ENCODE assay signal across 14 mouse cellular contexts in the genomic region with DNA sequence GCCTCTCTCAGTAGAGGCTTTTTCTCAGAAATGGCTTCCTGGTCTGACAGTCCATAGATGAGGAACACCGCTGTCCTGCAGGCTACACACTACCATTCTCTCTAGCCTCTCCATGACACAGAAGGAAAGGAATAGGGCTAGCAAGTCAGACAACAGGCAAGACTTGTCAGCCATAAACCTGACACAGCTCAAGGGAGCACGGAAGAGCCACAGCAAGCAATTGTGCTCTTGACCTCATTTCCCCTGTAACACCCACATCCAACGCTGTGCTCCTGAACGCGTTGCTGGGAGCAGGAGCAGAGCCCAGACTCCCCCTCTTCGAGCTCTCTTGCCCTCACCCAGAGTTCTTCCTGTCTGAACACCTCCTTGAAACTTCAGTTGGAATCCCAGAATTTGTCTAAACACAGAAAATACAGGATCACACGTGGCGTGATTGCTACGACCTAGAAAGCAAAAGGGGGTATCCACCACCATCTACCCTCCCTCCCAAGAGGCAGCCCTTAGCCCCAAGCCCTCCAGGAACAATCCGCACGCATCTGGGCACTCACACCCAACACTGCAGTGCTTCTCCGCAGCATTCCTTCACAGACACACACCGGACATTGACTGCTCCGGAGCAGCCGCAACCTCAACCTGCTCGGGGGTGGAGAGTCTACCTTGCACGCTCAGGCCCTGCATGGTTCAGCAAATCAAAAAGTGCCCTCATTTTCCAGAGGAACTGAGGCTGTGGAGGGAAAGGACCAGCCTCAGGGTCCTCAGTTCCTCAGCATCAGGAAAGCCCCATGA. TPM values are rescaled to one million over a fixed set of nuclear protein-coding genes. Genes with fewer than 3 reads are reported as not detected.
DNase-seq lines count a peak whose midpoint lies in the region; ATAC-seq lines count a peak whose summit lies in the region.
"Had no signal": no experiment of that assay in that cellular context is flagged by ENCODE, and none has a peak within 500 bp of the region (broad histone marks: within the 10 kb centered on the region; RNA-seq: fewer than 3 reads in every experiment).

No protein-coding gene starts in this region.

- H3K4me3 ChIP-seq in kidney, embryonic 15.5 days (replicated peaks): no peak overlapping the region
- no peak overlapping the region for H3K4me3 ChIP-seq in forebrain, embryonic 11.5 days (ENCODE audit: low read depth, low read length)
- H3K4me3 ChIP-seq in hindbrain, embryonic 16.5 days (ENCODE audit: low read length): no peak overlapping the region
- no peak overlapping the region for H3K4me3 ChIP-seq in neural tube, embryonic 12.5 days
- H3K4me3 ChIP-seq in limb, embryonic 10.5 days: no peak overlapping the region
- H3K4me3 ChIP-seq: heart, embryonic 10.5 days had no signal

- peak; percentile 49; the same call in 1 of the 2 replicates for ATAC-seq in kidney, embryonic 15.5 days (replicated peaks; ENCODE audit: low FRiP score)
- peak; percentile 6; the same call in 1 of the 2 replicates for ATAC-seq in forebrain, embryonic 11.5 days (replicated peaks; ENCODE audit: low FRiP score)
- peak; percentile 3 for ATAC-seq in hindbrain, embryonic 16.5 days
- peak; percentile 14 for ATAC-seq in neural tube, embryonic 12.5 days (ENCODE audit: low FRiP score, low read depth)
- ATAC-seq: CD4-positive, CD25-positive, alpha-beta regulatory T cell, adult 4 months; intestine, embryonic 16.5 days had no signal

- no peak overlapping the region for H3K27ac ChIP-seq in kidney, embryonic 15.5 days
- H3K27ac ChIP-seq in forebrain, embryonic 11.5 days (ENCODE audit: low read depth, low read length): peak overlapping the region; percentile 82
- H3K27ac ChIP-seq in hindbrain, embryonic 16.5 days (ENCODE audit: low read depth, low read length): peak overlapping the region; percentile 84
- H3K27ac ChIP-seq in neural tube, embryonic 12.5 days: peak overlapping the region; percentile 96
- no peak overlapping the region for H3K27ac ChIP-seq in limb, embryonic 10.5 days
- H3K27ac ChIP-seq: heart, embryonic 10.5 days had no signal

- peaks cover 34% of the 10 kb centered on the region for H3K4me1 ChIP-seq in kidney, embryonic 15.5 days
- peaks cover 47% of the 10 kb centered on the region for H3K4me1 ChIP-seq in forebrain, embryonic 11.5 days (replicated peaks; ENCODE audit: control insufficient read depth, insufficient read depth, low read length)
- H3K4me1 ChIP-seq in hindbrain, embryonic 16.5 days (ENCODE audit: control insufficient read depth, insufficient read depth, low read depth, low read length): peaks cover 51% of the 10 kb centered on the region
- peaks cover 88% of the 10 kb centered on the region for H3K4me1 ChIP-seq in neural tube, embryonic 12.5 days
- peaks cover 55% of the 10 kb centered on the region for H3K4me1 ChIP-seq in limb, embryonic 10.5 days

- no peaks in the 10 kb centered on the region for H3K9me3 ChIP-seq in kidney, embryonic 15.5 days (replicated peaks)
- no peaks in the 10 kb centered on the region for H3K9me3 ChIP-seq in forebrain, embryonic 11.5 days (ENCODE audit: control insufficient read depth, low read length)
- H3K9me3 ChIP-seq in hindbrain, embryonic 16.5 days (ENCODE audit: control insufficient read depth, low read length): no peaks in the 10 kb centered on the region
- H3K9me3 ChIP-seq in neural tube, embryonic 12.5 days: no peaks in the 10 kb centered on the region
- H3K9me3 ChIP-seq in limb, embryonic 10.5 days (replicated peaks): no peaks in the 10 kb centered on the region
- H3K9me3 ChIP-seq: heart, embryonic 10.5 days had no signal

- peak overlapping the region; percentile 1; the same call in 1 of the 2 replicates for H3K4me2 ChIP-seq in kidney, embryonic 15.5 days
- no peak overlapping the region for H3K4me2 ChIP-seq in forebrain, embryonic 11.5 days (ENCODE audit: low read depth, low read length, severe bottlenecking)
- no peak overlapping the region for H3K4me2 ChIP-seq in hindbrain, embryonic 16.5 days (ENCODE audit: low read length)
- H3K4me2 ChIP-seq in neural tube, embryonic 12.5 days (replicated peaks): peak overlapping the region; percentile 38

- H3K36me3 ChIP-seq in kidney, embryonic 15.5 days: no peaks in the 10 kb centered on the region
- H3K36me3 ChIP-seq in forebrain, embryonic 11.5 days (ENCODE audit: control insufficient read depth, insufficient read depth, low read length): peaks cover 2% of the 10 kb centered on the region
- H3K36me3 ChIP-seq in hindbrain, embryonic 16.5 days (ENCODE audit: control insufficient read depth, insufficient read depth, low read length): peaks cover 5% of the 10 kb centered on the region
- peaks cover 35% of the 10 kb centered on the region for H3K36me3 ChIP-seq in neural tube, embryonic 12.5 days
- H3K36me3 ChIP-seq in limb, embryonic 10.5 days: no peaks in the 10 kb centered on the region
- H3K36me3 ChIP-seq: heart, embryonic 10.5 days had no signal

- WGBS in kidney, embryonic 15.5 days: 10% methylated on average over 17 of the region's 17 CpGs
- 37% methylated on average over 17 of the region's 17 CpGs for WGBS in forebrain, embryonic 11.5 days
- WGBS in hindbrain, embryonic 16.5 days: 15% methylated on average over 17 of the region's 17 CpGs
- 20% methylated on average over 17 of the region's 17 CpGs for WGBS in neural tube, embryonic 12.5 days
- WGBS in limb, embryonic 10.5 days: 35% methylated on average over 17 of the region's 17 CpGs

- no peak overlapping the region for H3K9ac ChIP-seq in kidney, embryonic 15.5 days
- H3K9ac ChIP-seq in forebrain, embryonic 11.5 days (ENCODE audit: low read length): peak overlapping the region; percentile 21; the same call in 1 of the 2 replicates
- peak overlapping the region; percentile 7; the same call in 1 of the 2 replicates for H3K9ac ChIP-seq in hindbrain, embryonic 16.5 days (ENCODE audit: low read depth, low read length)
- peak overlapping the region; percentile 44; the same call in 1 of the 2 replicates for H3K9ac ChIP-seq in neural tube, embryonic 12.5 days

- no peak for DNase-seq in kidney, adult 18-20 months
- peak; percentile 71 for DNase-seq in forebrain, embryonic 11.5 days (ENCODE audit: low spot score)
- no peak for DNase-seq in limb, embryonic 10.5 days (ENCODE audit: low spot score)
- DNase-seq in MN1 (ENCODE audit: low spot score): no peak
- no peak for DNase-seq in heart, adult 18-20 months

- peaks cover 57% of the 10 kb centered on the region for H3K27me3 ChIP-seq in kidney, embryonic 15.5 days
- H3K27me3 ChIP-seq in forebrain, embryonic 11.5 days (ENCODE audit: control insufficient read depth, insufficient read depth, low read length): peaks cover 8% of the 10 kb centered on the region
- H3K27me3 ChIP-seq in hindbrain, embryonic 16.5 days (replicated peaks; ENCODE audit: control insufficient read depth, insufficient read depth, low read length): no peaks in the 10 kb centered on the region
- H3K27me3 ChIP-seq in neural tube, embryonic 12.5 days (replicated peaks): no peaks in the 10 kb centered on the region
- H3K27me3 ChIP-seq in limb, embryonic 10.5 days (ENCODE audit: low read depth, poor library complexity, severe bottlenecking): peaks cover 94% of the 10 kb centered on the region

RNA-seq across cellular contexts. Expression of gene Rhbg, which starts 24.1 kb away (rescaled TPM):
- polyA plus RNA-seq in kidney, embryonic 15.5 days (2015; fragmentation: Nextera tagmentation; extraction: Ambion mirVana): 6.5 and 6.6 TPM in 2 replicates
- polyA plus RNA-seq in forebrain, embryonic 11.5 days (2014; fragmentation: Nextera tagmentation; extraction: Ambion mirVana): 0.36 TPM in 1 of 2 replicates, not detected in the other
- polyA plus RNA-seq in hindbrain, embryonic 16.5 days (2015; fragmentation: Nextera tagmentation; extraction: Ambion mirVana): 0.52 and 0.99 TPM in 2 replicates
- polyA plus RNA-seq in neural tube, embryonic 12.5 days (2016; fragmentation: Nextera tagmentation; extraction: Ambion mirVana): 0.32 and 0.79 TPM in 2 replicates
- polyA plus RNA-seq in limb, embryonic 10.5 days (2016; fragmentation: Nextera tagmentation; extraction: Ambion mirVana): 0.18 and 0.34 TPM in 2 replicates
- total RNA-seq in heart, adult 18-20 months (2021): under 1 TPM in 1 of 2 experiments, not detected in 1; 0.64 TPM
- total RNA-seq: left cerebral cortex, postnatal 36 days; megakaryocyte-erythroid progenitor cell, adult 5-6 weeks had no signal
- polyA plus RNA-seq: CD4-positive, CD25-positive, alpha-beta regulatory T cell, adult 4 months had no signal

RNA-seq across cellular contexts. Expression of gene Gm38392, which starts 56.6 kb away (rescaled TPM):
- 2.5 and 2.9 TPM in 2 replicates for polyA plus RNA-seq in kidney, embryonic 15.5 days (2015; fragmentation: Nextera tagmentation; extraction: Ambion mirVana)
- polyA plus RNA-seq in forebrain, embryonic 11.5 days (2014; fragmentation: Nextera tagmentation; extraction: Ambion mirVana): 0.16 TPM in 1 of 2 replicates, not detected in the other
- not detected in 2 replicates for polyA plus RNA-seq in hindbrain, embryonic 16.5 days (2015; fragmentation: Nextera tagmentation; extraction: Ambion mirVana)
- 0.27 TPM in 1 of 2 replicates, not detected in the other for polyA plus RNA-seq in neural tube, embryonic 12.5 days (2016; fragmentation: Nextera tagmentation; extraction: Ambion mirVana)
- 0.26 TPM in 1 of 2 replicates, not detected in the other for polyA plus RNA-seq in limb, embryonic 10.5 days (2016; fragmentation: Nextera tagmentation; extraction: Ambion mirVana)
- under 1 TPM; 0.30 to 0.33 TPM for total RNA-seq in heart, adult 18-20 months (2021)
- total RNA-seq: megakaryocyte-erythroid progenitor cell, adult 5-6 weeks had no signal
- polyA plus RNA-seq: CD4-positive, CD25-positive, alpha-beta regulatory T cell, adult 4 months; intestine, embryonic 16.5 days; liver, embryonic 16.5 days had no signal

Comparison
In these comparisons a context has a peak if more than half of its experiments do, and no peak if none do; other contexts are left out.
1. H3K27ac ChIP-seq: peak in forebrain, embryonic 11.5 days (single experiment), hindbrain, embryonic 16.5 days (single experiment) and neural tube, embryonic 12.5 days (single experiment); none in kidney, embryonic 15.5 days (single experiment) and limb, embryonic 10.5 days (single experiment).
2. H3K4me2 ChIP-seq: peak in kidney, embryonic 15.5 days (single experiment) and neural tube, embryonic 12.5 days (single experiment); none in forebrain, embryonic 11.5 days (single experiment) and hindbrain, embryonic 16.5 days (single experiment).
3. Peak in every context shown above with its lines, with median percentiles within 50 percentile points of each other: ATAC-seq.